Mouse (Mus musculus): ENCODE measurements around the gene Mmel1. TPM values are rescaled to one million over a fixed set of nuclear protein-coding genes. Genes with fewer than 3 reads are reported as not detected.

Gene Mmel1
- 0.24 and 0.42 TPM in 2 replicates for polyA plus RNA-seq (2015; fragmentation: Nextera tagmentation; extraction: Ambion mirVana)

DNA sequence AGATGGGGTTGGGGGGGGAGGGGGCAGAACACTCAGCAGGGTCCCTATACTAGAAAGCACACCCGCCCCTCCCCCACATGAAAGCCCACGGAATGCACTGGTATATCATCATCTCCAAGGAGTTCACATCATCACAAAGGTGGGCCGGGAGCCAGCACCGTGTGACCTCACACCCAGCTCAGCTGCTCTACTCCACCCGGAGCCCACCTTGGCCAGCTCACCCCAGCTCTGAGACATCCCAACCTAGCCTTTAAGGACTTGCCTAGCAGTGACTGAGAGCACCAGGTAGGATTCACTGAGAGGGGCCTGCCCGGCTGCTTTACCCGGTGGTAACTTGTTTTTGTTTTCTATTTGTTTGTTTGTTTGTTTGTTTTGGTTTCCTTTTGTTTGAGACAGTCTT, at the start of gene Mmel1:
Gene Mmel1 (plus strand): TSS at position 146 of the 400 bp plus-strand sequence.
- peaks cover 12% of the 10 kb centered on the region; the same call in 1 of the 2 replicates for H3K27me3 ChIP-seq (ENCODE audit: control insufficient read depth, insufficient read depth, low read length)
- WGBS, result 75% methylated on average over 7 of the region's 7 CpGs
- H3K4me2 ChIP-seq (ENCODE audit: low read depth, low read length), result no peak within 1 kb of the TSS

GRCm38 (mm10) chr4:154825662-154826061, 43.7 kb upstream of the Mmel1 start:
- Histone ChIP-seq H3K9ac (ENCODE audit: low read length) (no peak overlapping the region), H3K4me1 (ENCODE audit: control insufficient read depth, insufficient read depth, low read length) (peaks cover 9% of the 10 kb centered on the region), H3K27me3 (ENCODE audit: control insufficient read depth, insufficient read depth, low read length) (peaks cover 3% of the 10 kb centered on the region; the same call in 1 of the 2 replicates), H3K4me2 (ENCODE audit: low read depth, low read length) (no peak overlapping the region), H3K27ac (ENCODE audit: low read length) (no peak overlapping the region), H3K4me3 (ENCODE audit: low read length) (no peak overlapping the region), H3K9me3 (replicated peaks; ENCODE audit: control insufficient read depth, low read length) (no peaks in the 10 kb centered on the region), H3K36me3 (ENCODE audit: control insufficient read depth, insufficient read depth) (no peaks in the 10 kb centered on the region)
- whole genome bisulfite sequencing, result 33% methylated on average over 6 of the region's 6 CpGs
- ATAC-seq (replicated peaks; ENCODE audit: extremely low read depth, insufficient read depth, low FRiP score), result 0 out of 2 replicates have a peak, but pooled peaks have one; percentile 42

More for the DNA sequence above, at the start of gene Mmel1:
- Histone ChIP-seq H3K4me1 (ENCODE audit: control insufficient read depth, insufficient read depth, low read length) (no peaks in the 10 kb centered on the region; the same call in 1 of the 2 replicates), H3K9ac (ENCODE audit: low read length) (no peak within 1 kb of the TSS), H3K9me3 (replicated peaks; ENCODE audit: control insufficient read depth, low read length) (no peaks in the 10 kb centered on the region), H3K36me3 (ENCODE audit: control insufficient read depth, insufficient read depth) (no peaks in the 10 kb centered on the region), H3K4me3 (ENCODE audit: low read length) (no peak within 1 kb of the TSS), H3K27ac (ENCODE audit: low read length) (no peak within 1 kb of the TSS)
- ATAC-seq (replicated peaks; ENCODE audit: extremely low read depth, insufficient read depth, low FRiP score), result no peak

GRCm38 (mm10) chr4:154826224-154826623, 43.2 kb upstream of the Mmel1 start:
- no peak overlapping the region for H3K4me3 ChIP-seq (ENCODE audit: low read length)
- 53% methylated on average over 7 of the region's 7 CpGs for WGBS
- H3K4me2 ChIP-seq (ENCODE audit: low read depth, low read length), result no peak overlapping the region
- ATAC-seq (replicated peaks; ENCODE audit: extremely low read depth, insufficient read depth, low FRiP score), result no peak
- H3K9me3 ChIP-seq (replicated peaks; ENCODE audit: control insufficient read depth, low read length), result no peaks in the 10 kb centered on the region
- H3K4me1 ChIP-seq (ENCODE audit: control insufficient read depth, insufficient read depth, low read length), result peaks cover 9% of the 10 kb centered on the region
- H3K27me3 ChIP-seq (ENCODE audit: control insufficient read depth, insufficient read depth, low read length), result peaks cover 2% of the 10 kb centered on the region; the same call in 1 of the 2 replicates
- H3K27ac ChIP-seq (ENCODE audit: low read length), result no peak overlapping the region
- H3K36me3 ChIP-seq (ENCODE audit: control insufficient read depth, insufficient read depth), result no peaks in the 10 kb centered on the region
- H3K9ac ChIP-seq (ENCODE audit: low read length), result no peak overlapping the region

DNA sequence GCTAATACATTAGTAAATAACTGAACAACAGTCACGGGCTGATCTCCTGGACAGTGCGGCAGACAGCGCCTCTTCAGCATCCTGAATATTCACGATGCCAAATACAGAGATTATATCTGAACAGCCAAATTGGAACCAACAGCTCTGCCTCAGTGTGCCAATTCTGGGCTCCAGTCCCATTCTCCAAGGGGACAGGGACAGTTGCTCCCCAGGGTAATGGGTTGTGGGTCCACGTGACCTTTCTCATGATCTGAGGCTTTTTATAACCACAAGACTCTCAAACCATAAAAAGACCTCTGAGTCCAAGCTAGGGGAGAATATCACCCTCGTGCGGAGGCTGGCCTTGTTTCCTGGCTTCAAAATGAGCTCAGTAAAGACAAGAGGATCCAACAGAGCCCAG, 42.2 kb upstream of the Mmel1 start:
- WGBS, result 78% methylated on average over 7 of the region's 7 CpGs
- Histone ChIP-seq H3K36me3 (ENCODE audit: control insufficient read depth, insufficient read depth) (no peaks in the 10 kb centered on the region), H3K27me3 (ENCODE audit: control insufficient read depth, insufficient read depth, low read length) (no peaks in the 10 kb centered on the region; the same call in 1 of the 2 replicates), H3K4me1 (ENCODE audit: control insufficient read depth, insufficient read depth, low read length) (peaks cover 9% of the 10 kb centered on the region), H3K4me3 (ENCODE audit: low read length) (no peak overlapping the region), H3K9ac (ENCODE audit: low read length) (no peak overlapping the region), H3K4me2 (ENCODE audit: low read depth, low read length) (no peak overlapping the region), H3K9me3 (replicated peaks; ENCODE audit: control insufficient read depth, low read length) (no peaks in the 10 kb centered on the region), H3K27ac (ENCODE audit: low read length) (0 out of 2 replicates have a peak overlapping the region, but pooled peaks have one; percentile 25)
- no peak for ATAC-seq (replicated peaks; ENCODE audit: extremely low read depth, insufficient read depth, low FRiP score)

DNA sequence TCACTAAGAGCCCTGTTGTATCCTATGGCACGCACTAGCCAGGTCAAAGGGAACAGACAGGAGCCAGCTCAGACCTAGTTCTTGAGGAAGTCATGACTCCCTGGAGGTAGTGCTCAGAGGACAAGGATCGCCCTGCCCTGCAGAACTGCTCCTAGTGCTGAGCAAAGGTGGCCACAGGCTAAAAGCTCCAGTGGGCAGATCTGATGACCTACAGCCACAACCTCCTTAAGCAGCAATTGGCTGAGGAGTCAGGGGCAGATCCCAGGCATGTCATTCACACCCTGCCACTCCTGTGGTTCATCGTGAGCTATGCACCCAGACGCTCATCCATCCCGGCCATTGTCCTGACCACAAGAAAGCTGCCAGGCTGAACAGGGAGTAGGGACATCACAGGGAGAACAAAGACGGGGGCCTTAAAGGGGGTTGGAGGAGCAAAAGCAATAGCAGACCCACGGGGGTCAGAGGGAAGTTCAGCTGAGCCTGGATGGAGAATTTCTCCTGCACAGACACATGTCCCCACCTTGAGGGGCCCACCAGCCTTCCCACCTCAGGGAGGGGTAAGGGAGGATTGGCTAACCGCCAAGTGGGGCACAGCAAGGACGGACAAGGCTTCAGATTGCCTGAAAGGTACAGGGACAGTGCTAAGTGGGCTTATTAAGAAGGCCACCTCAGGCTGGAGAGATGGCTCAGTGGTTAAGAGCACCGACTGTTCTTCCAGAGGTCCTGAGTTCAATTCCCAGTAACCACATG, 41.3 kb upstream of the Mmel1 start:
- WGBS, result 32% methylated on average over 10 of the region's 10 CpGs

GRCm38 (mm10) chr4:154831915-154832573, 37.3 kb upstream of the Mmel1 start:
- Histone ChIP-seq H3K27me3 (ENCODE audit: control insufficient read depth, insufficient read depth, low read length) (no peaks in the 10 kb centered on the region; the same call in 1 of the 2 replicates), H3K4me3 (ENCODE audit: low read length) (no peak overlapping the region), H3K36me3 (ENCODE audit: control insufficient read depth, insufficient read depth) (no peaks in the 10 kb centered on the region), H3K4me1 (ENCODE audit: control insufficient read depth, insufficient read depth, low read length) (peaks cover 9% of the 10 kb centered on the region), H3K9ac (ENCODE audit: low read length) (no peak overlapping the region), H3K27ac (ENCODE audit: low read length) (no peak overlapping the region), H3K9me3 (replicated peaks; ENCODE audit: control insufficient read depth, low read length) (no peaks in the 10 kb centered on the region), H3K4me2 (ENCODE audit: low read depth, low read length) (no peak overlapping the region)
- ATAC-seq (replicated peaks; ENCODE audit: extremely low read depth, insufficient read depth, low FRiP score), result no peak
- WGBS, result 55% methylated on average over 9 of the region's 9 CpGs

More for the DNA sequence above, 41.3 kb upstream of the Mmel1 start:
- no peak overlapping the region for H3K4me2 ChIP-seq (ENCODE audit: low read depth, low read length)
- H3K9ac ChIP-seq (ENCODE audit: low read length), result no peak overlapping the region
- peaks cover 9% of the 10 kb centered on the region for H3K4me1 ChIP-seq (ENCODE audit: control insufficient read depth, insufficient read depth, low read length)
- no peaks in the 10 kb centered on the region for H3K9me3 ChIP-seq (replicated peaks; ENCODE audit: control insufficient read depth, low read length)
- no peak overlapping the region for H3K4me3 ChIP-seq (ENCODE audit: low read length)
- no peak for ATAC-seq (replicated peaks; ENCODE audit: extremely low read depth, insufficient read depth, low FRiP score)
- H3K36me3 ChIP-seq (ENCODE audit: control insufficient read depth, insufficient read depth), result no peaks in the 10 kb centered on the region
- no peaks in the 10 kb centered on the region; the same call in 1 of the 2 replicates for H3K27me3 ChIP-seq (ENCODE audit: control insufficient read depth, insufficient read depth, low read length)
- H3K27ac ChIP-seq (ENCODE audit: low read length), result no peak overlapping the region

DNA sequence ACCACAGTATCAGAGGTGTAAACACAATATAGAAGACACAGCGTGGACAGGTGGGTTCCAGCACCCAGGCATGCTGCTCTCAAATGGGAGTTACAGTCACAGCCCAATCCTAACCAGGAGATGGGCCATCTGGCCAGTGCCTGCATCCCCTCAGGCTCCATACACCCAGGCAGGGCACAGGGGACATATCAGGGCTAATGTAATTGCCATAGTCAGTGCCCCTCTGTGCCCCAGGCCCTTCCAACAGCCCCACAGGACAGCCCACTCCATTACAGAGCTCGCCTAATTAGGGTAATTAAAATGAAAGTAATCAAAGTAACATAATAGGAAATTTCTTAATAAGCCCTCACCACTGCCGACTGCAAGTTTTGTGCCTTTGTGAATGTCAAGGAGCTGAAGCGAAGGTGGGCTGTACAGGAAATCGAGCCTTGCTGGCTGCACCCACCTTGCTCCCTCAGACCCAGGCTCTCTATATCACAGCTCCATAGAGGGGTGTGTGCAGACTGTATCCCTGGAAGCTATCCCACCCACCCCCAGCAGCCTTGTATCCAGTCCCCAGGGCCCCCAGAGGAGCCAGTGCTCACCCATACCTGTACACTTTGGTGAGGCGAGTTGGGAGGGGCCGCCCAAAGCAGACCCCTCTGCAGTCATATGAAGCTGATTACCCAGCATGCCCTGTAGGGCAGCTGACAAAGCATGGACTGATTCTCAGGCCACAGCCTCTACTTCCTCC, 33.0 kb upstream of the Mmel1 start:
- no peaks in the 10 kb centered on the region for H3K9me3 ChIP-seq (replicated peaks; ENCODE audit: control insufficient read depth, low read length)
- 76% methylated on average over 7 of the region's 7 CpGs for WGBS
- no peaks in the 10 kb centered on the region for H3K36me3 ChIP-seq (ENCODE audit: control insufficient read depth, insufficient read depth)
- no peak for ATAC-seq (replicated peaks; ENCODE audit: extremely low read depth, insufficient read depth, low FRiP score)
- no peak overlapping the region for H3K4me3 ChIP-seq (ENCODE audit: low read length)
- no peaks in the 10 kb centered on the region for H3K4me1 ChIP-seq (ENCODE audit: control insufficient read depth, insufficient read depth, low read length)
- H3K27me3 ChIP-seq (ENCODE audit: control insufficient read depth, insufficient read depth, low read length), result no peaks in the 10 kb centered on the region; the same call in 1 of the 2 replicates
- no peak overlapping the region for H3K27ac ChIP-seq (ENCODE audit: low read length)
- no peak overlapping the region for H3K9ac ChIP-seq (ENCODE audit: low read length)
- no peak overlapping the region for H3K4me2 ChIP-seq (ENCODE audit: low read depth, low read length)

DNA sequence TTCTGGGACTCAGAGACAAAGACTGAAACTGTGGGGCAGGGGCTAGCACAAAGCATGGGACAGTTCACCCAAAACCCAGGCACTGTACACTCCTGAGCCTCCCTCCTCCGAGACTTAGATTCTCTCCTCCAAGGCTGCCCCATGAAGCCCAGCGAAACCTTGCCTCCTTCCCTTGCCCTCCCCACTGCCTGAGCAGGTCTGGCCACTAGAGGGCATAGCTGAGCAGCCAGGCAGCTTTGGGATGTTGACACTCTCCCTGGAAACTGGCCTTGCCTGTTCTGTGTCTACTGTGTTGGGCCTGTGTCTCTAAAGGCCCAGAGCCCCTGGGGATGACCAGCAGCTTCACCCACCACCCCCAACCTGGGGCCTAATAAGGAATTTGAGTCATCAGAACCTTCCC, 32.2 kb upstream of the Mmel1 start, which contains the start of gene Ttc34:
Gene Ttc34 (plus strand): TSS at position 290 of the 400 bp plus-strand sequence.
- Histone ChIP-seq H3K36me3 (ENCODE audit: control insufficient read depth, insufficient read depth) (no peaks in the 10 kb centered on the region), H3K4me2 (ENCODE audit: low read depth, low read length) (no peak within 1 kb of the TSS), H3K4me1 (ENCODE audit: control insufficient read depth, insufficient read depth, low read length) (no peaks in the 10 kb centered on the region), H3K27me3 (ENCODE audit: control insufficient read depth, insufficient read depth, low read length) (no peaks in the 10 kb centered on the region; the same call in 1 of the 2 replicates), H3K27ac (ENCODE audit: low read length) (no peak within 1 kb of the TSS), H3K4me3 (ENCODE audit: low read length) (no peak within 1 kb of the TSS), H3K9ac (ENCODE audit: low read length) (no peak within 1 kb of the TSS), H3K9me3 (replicated peaks; ENCODE audit: control insufficient read depth, low read length) (no peaks in the 10 kb centered on the region)
- ATAC-seq (replicated peaks; ENCODE audit: extremely low read depth, insufficient read depth, low FRiP score), result no peak
- 43% methylated on average over 2 of the region's 2 CpGs for WGBS

All from heart, embryonic 16.5 days (tissue).